Mouse (Mus musculus) inflammation-experienced regulatory T-cells, adult 16 weeks (primary cell): Measurements from ENCODE around the gene Gpd1. TPM values are rescaled to one million over a fixed set of nuclear protein-coding genes. Genes with fewer than 3 reads are reported as not detected.

Experiments used
- polyA plus RNA-seq: library from polyadenylated mRNA; unstranded; fragments of 100-300 nt; shearing (Covaris generic); gene quantifications from one replicate; pipeline ENCODE4 v1.2.1, GENCODE M21; 2017

The Gpd1 gene
- 0.76 TPM for polyA plus RNA-seq

GRCm38 (mm10) chr15:99717386-99718334 lies at the start of gene Gpd1:
TSS of gene Gpd1 (plus strand) at chr15:99717515.

GRCm38 (mm10) chr15:99670154-99670821 lies 47.0 kb upstream of the Gpd1 start, which contains the start of gene Asic1:
TSS of gene Asic1 (plus strand) at chr15:99670368.

DNA sequence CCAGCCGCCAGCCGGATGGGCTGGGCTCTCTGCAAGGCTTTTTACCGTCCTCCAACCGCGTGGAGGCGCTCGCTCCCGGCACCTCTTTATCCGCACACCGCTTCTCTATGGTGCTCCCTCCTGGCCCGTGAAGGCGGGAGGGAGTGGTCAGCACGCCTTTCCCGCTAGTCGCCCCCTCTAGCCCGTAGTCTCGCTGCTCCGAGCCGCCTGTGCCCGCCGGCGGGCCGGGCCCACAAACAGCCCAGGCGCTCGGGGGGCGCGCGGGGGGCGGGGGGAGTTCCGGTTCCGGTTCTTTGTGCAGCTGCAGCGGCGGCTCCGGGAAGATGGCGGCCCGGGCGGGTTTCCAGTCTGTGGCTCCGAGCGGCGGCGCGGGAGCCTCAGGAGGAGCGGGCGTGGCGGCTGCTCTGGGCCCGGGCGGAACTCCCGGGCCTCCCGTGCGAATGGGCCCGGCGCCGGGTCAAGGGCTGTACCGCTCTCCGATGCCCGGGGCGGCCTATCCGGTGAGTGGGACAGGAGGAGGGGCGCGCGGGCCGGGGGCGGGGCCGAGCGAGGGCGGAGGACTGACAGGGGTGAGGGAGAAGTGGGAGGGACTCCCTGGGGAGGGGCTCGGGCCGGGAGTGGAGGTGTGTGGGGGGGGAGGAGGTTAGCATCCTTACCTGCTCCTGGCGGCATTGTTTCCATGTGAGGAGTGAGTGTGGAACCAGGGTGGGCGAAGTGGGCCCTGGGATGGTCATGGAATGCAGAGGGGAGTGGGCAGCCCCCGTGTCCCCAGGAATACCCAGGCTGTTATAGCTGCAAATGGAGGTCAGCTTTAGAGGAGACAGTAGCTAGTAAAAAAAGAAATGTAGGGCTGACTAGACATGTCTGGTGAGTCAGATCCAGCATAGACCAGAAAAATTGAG lies 15.1 kb upstream of the Gpd1 start, which contains the start of gene Smarcd1:
Gene Smarcd1, plus strand, starts transcription at position 131 of the 902 bp plus-strand sequence.

GRCm38 (mm10) chr15:99705440-99706048 lies 11.8 kb upstream of the Gpd1 start, which contains the start of gene Gm17349:
TSS of gene Gm17349 (minus strand) at chr15:99705490.

GRCm38 (mm10) chr15:99725341-99726155 lies 8.2 kb downstream of the Gpd1 start, which contains the start of gene Cox14:
TSS of gene Cox14 (plus strand) at chr15:99725618.

GRCm38 (mm10) chr15:99772881-99772924 lies 55.4 kb downstream of the Gpd1 start, which contains the start of gene Cers5:
TSS of gene Cers5 (minus strand) at chr15:99772885.

Other genes starting within 250 kb of the Gpd1 start
- gene Bcdin3d, start 242.8 kb upstream of the Gpd1 start, polyA plus RNA-seq = 30.3 TPM
- 0.02 TPM for gene Faim2, start 189.3 kb upstream of the Gpd1 start, polyA plus RNA-seq
- gene Aqp2, start 138.5 kb upstream of the Gpd1 start, polyA plus RNA-seq = not detected
- not detected for gene Aqp5, start 126.7 kb upstream of the Gpd1 start, polyA plus RNA-seq
- not detected for gene Aqp6, start 116.1 kb upstream of the Gpd1 start, polyA plus RNA-seq
- gene Racgap1, start 65.9 kb upstream of the Gpd1 start, polyA plus RNA-seq = 38.8 TPM
- gene Asic1, start 47.1 kb upstream of the Gpd1 start, polyA plus RNA-seq = 0.38 TPM
- 15.6 TPM for gene Smarcd1, start 15.4 kb upstream of the Gpd1 start, polyA plus RNA-seq
- gene Gm17349, start 12.0 kb upstream of the Gpd1 start, polyA plus RNA-seq = not detected
- gene Cox14, start 8.1 kb downstream of the Gpd1 start, polyA plus RNA-seq = 172 TPM
- gene Cers5, start 55.4 kb downstream of the Gpd1 start, polyA plus RNA-seq = 102 TPM
- 7.5 TPM for gene Lima1, start 157.9 kb downstream of the Gpd1 start, polyA plus RNA-seq
- not detected for gene Fam186a, start 249.5 kb downstream of the Gpd1 start, polyA plus RNA-seq